ENCODE assay signal across 11 mouse cellular contexts in the genomic region with DNA sequence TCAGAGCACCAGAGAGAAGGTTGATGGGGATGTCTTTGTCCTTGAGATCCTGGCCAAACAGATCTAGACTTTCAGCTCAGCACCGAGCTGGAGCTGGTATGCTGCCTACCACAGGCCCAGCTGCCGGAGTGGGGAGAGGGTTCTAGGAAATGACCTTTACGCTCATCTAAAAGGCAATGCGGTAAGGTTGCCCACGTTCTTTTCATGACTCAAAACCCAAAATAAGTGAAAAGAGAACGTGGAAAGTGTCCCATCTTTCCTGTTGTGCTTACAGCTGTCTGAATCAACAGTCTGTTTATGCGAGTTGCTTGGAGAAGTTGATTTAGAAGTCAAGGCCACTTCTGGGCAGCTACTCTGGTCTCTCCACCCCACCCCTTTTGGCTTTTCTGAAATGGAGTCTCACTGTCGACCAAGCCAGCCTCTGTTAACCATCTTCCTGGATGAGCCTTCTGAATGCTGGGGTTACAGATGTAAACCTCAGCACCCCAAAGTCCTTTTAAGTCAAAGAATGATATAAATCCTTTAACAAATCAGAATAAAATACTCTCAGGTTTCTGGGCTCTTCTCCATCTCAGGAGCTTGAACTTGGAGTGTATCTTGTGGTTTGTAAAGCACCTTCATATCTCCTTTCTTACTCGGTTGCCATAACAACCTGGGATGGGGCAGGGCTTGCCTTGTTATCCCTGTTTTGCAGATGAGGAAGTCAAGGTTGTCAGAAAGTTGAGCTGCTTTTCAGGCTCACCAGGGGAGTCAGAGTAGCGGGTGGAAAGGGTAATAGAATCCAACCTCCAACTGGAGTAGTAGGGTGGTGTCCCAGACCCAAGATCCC.
DNase-seq lines count a peak whose midpoint lies in the region; ATAC-seq and TF ChIP-seq lines count a peak whose summit lies in the region.
"Had no signal": no experiment of that assay in that cellular context is flagged by ENCODE, and none has a peak within 500 bp of the region (broad histone marks: within the 10 kb centered on the region; RNA-seq: fewer than 3 reads in every experiment).

No protein-coding gene starts in this region.

- H3K4me2 ChIP-seq in intestine, embryonic 16.5 days (ENCODE audit: low read depth, low read length): no peak overlapping the region

- TF ChIP-seq CTCF in kidney, adult 2 months (conservative IDR thresholded peaks at IDR 0.05; ENCODE audit: insufficient read depth, insufficient read length, low read depth, low read length): no peak
- no peak for TF ChIP-seq CTCF in thymus, adult 2 months (IDR thresholded peaks at IDR 0.05; ENCODE audit: borderline replicate concordance, control insufficient read depth, extremely low read depth, insufficient read depth, low read length, poor library complexity)

- no peaks in the 10 kb centered on the region for H3K36me3 ChIP-seq in kidney, adult 2 months (ENCODE audit: control insufficient read depth, insufficient read depth, low read length)
- H3K36me3 ChIP-seq in thymus, adult 2 months (ENCODE audit: control insufficient read depth, insufficient read depth, low read length): peaks cover 14% of the 10 kb centered on the region
- no peaks in the 10 kb centered on the region for H3K36me3 ChIP-seq in intestine, embryonic 16.5 days (ENCODE audit: control insufficient read depth, insufficient read depth, low read length)
- H3K36me3 ChIP-seq: heart, embryonic 10.5 days had no signal

- 0 out of 2 replicates have a peak overlapping the region, but pooled peaks have one; percentile 30 for H3K9ac ChIP-seq in intestine, embryonic 16.5 days (ENCODE audit: low read depth, low read length)
- H3K9ac ChIP-seq: liver, embryonic 14.5 days had no signal

- TF ChIP-seq POLR2A in kidney, adult 2 months (IDR thresholded peaks at IDR 0.05; ENCODE audit: low read depth, low read length): no peak
- TF ChIP-seq POLR2A in thymus, adult 2 months (IDR thresholded peaks at IDR 0.05; ENCODE audit: control insufficient read depth, extremely low read depth, insufficient read depth, low read length, poor library complexity): no peak

- no peak for ATAC-seq in intestine, embryonic 16.5 days

- peak overlapping the region; percentile 29 for H3K27ac ChIP-seq in kidney, adult 2 months (ENCODE audit: insufficient read depth, low read depth, low read length)
- H3K27ac ChIP-seq in thymus, adult 2 months (ENCODE audit: control insufficient read depth, insufficient read depth, low read length): peak overlapping the region; percentile 70
- peak overlapping the region; percentile 89 for H3K27ac ChIP-seq in intestine, embryonic 16.5 days (ENCODE audit: low read length)
- H3K27ac ChIP-seq: kidney, postnatal 0 days; liver, embryonic 14.5 days had no signal

- no peak overlapping the region for H3K4me3 ChIP-seq in kidney, adult 2 months (ENCODE audit: insufficient read depth, low read depth, low read length)
- H3K4me3 ChIP-seq in thymus, adult 2 months (ENCODE audit: control insufficient read depth, insufficient read depth, low read length): no peak overlapping the region
- no peak overlapping the region for H3K4me3 ChIP-seq in intestine, embryonic 16.5 days (ENCODE audit: low read length)
- H3K4me3 ChIP-seq: heart, embryonic 10.5 days had no signal

- no peak for DNase-seq in kidney, adult 2 months
- no peak for DNase-seq in kidney, adult 11 months
- DNase-seq in thymus, adult 2 months: no peak
- no peak for DNase-seq in thymus, postnatal 10 days (ENCODE audit: low spot score in 2 of 2)
- DNase-seq in urinary bladder, adult 18-20 months (ENCODE audit: low spot score in 2 of 2): no peak
- no peak for DNase-seq in layer of hippocampus, adult 9-11 months
- DNase-seq: retina, postnatal 1 day had no signal

- H3K4me1 ChIP-seq in kidney, adult 2 months (ENCODE audit: control insufficient read depth, insufficient read depth, low read length): peaks cover 25% of the 10 kb centered on the region
- peaks cover 54% of the 10 kb centered on the region for H3K4me1 ChIP-seq in thymus, adult 2 months (replicated peaks; ENCODE audit: control insufficient read depth, insufficient read depth, low read length)
- peaks cover 39% of the 10 kb centered on the region for H3K4me1 ChIP-seq in intestine, embryonic 16.5 days (ENCODE audit: control insufficient read depth, insufficient read depth, low read length)

- WGBS in kidney, adult 2 months: 56% methylated on average over 10 of the region's 10 CpGs
- WGBS in thymus, adult 2 months: 29% methylated on average over 10 of the region's 10 CpGs
- WGBS in intestine, embryonic 16.5 days: 76% methylated on average over 10 of the region's 10 CpGs

- no peaks in the 10 kb centered on the region for H3K9me3 ChIP-seq in intestine, embryonic 16.5 days (ENCODE audit: control insufficient read depth, low read length)
- H3K9me3 ChIP-seq: heart, embryonic 10.5 days had no signal

- no peaks in the 10 kb centered on the region for H3K27me3 ChIP-seq in kidney, adult 2 months (replicated peaks; ENCODE audit: control insufficient read depth, insufficient read depth, low read length)
- H3K27me3 ChIP-seq in thymus, adult 2 months (ENCODE audit: control insufficient read depth, insufficient read depth, low read length): no peaks in the 10 kb centered on the region
- no peaks in the 10 kb centered on the region for H3K27me3 ChIP-seq in intestine, embryonic 16.5 days (replicated peaks; ENCODE audit: control insufficient read depth, insufficient read depth, low read length)

Comparison
In these comparisons a context has a peak if more than half of its experiments do, and no peak if none do; other contexts are left out.
1. H3K27ac ChIP-seq: peak in every context shown above with its lines; median percentile 89 in intestine, embryonic 16.5 days; 70 in thymus, adult 2 months; 29 in kidney, adult 2 months.